Mouse (Mus musculus) mouse embryonic stem cell (cell line): ENCODE results near the gene Ltbp3.

ENCODE experiments used
- in situ Hi-C, 2 experiments: fragments of 300-500 bp; cut with MboI; formaldehyde crosslinking; loops; 1 replicate in 1 of 2; 3 replicates in 1 of 2; pipeline ENCODE4 v1.14.3; 2019 to 2020; ENCODE audit warnings: low sequenced_read_pairs in 2 of 2, low pct_unique_long_range_greater_than_20kb in 1 of 2, mixed read lengths in 1 of 2; ENCODE audit not compliant: unreplicated experiment in 1 of 2

Ltbp3 gene

GRCm38 (mm10) chr19:5782121-5782520 lies 41.4 kb downstream of the Ltbp3 start:
- in situ Hi-C loops: loop anchor here in 1 of 2 experiments (10.0 kb wide), 1 partner anchor 257 kb away; no protein-coding TSS in a partner anchor

GRCm38 (mm10) chr19:5784958-5785577 lies 44.4 kb downstream of the Ltbp3 start:
- in situ Hi-C loops: loop anchor here (5.0 to 10.0 kb wide), 2 partner anchors 92 to 260 kb away; partner anchors contain the start of genes Frmd8 (in 1 of the 2) and Slc25a45 (in 1 of the 2)

GRCm38 (mm10) chr19:5786441-5787114 lies 45.9 kb downstream of the Ltbp3 start:
- in situ Hi-C loops: loop anchor here (5.0 to 10.0 kb wide), 2 partner anchors 91 to 262 kb away; partner anchors contain the start of genes Frmd8 (in 1 of the 2) and Slc25a45 (in 1 of the 2)

GRCm38 (mm10) chr19:5787128-5787635 lies 46.5 kb downstream of the Ltbp3 start:
- in situ Hi-C loops: loop anchor here (5.0 to 10.0 kb wide), 2 partner anchors 90 to 262 kb away; partner anchors contain the start of genes Frmd8 (in 1 of the 2) and Slc25a45 (in 1 of the 2)

- in situ Hi-C loops: loop anchor here (5.0 to 10.0 kb wide), 2 partner anchors 89 to 263 kb away; partner anchors contain the start of genes Frmd8 (in 1 of the 2) and Slc25a45 (in 1 of the 2)
These were observed 47.2 kb downstream of the Ltbp3 start for GRCm38 (mm10) chr19:5787920-5788319.

GRCm38 (mm10) chr19:5788620-5789019 lies 47.9 kb downstream of the Ltbp3 start:
- in situ Hi-C loops: loop anchor here (5.0 to 10.0 kb wide), 2 partner anchors 89 to 264 kb away; partner anchors contain the start of genes Frmd8 (in 1 of the 2) and Slc25a45 (in 1 of the 2)

- in situ Hi-C loops: loop anchor here (5.0 to 10.0 kb wide), 2 partner anchors 88 to 264 kb away; partner anchors contain the start of genes Frmd8 (in 1 of the 2) and Slc25a45 (in 1 of the 2)
These were observed 48.4 kb downstream of the Ltbp3 start for GRCm38 (mm10) chr19:5789066-5789465.

- in situ Hi-C loops: loop anchor here (5.0 to 10.0 kb wide), 3 partner anchors 61 to 86 kb away; partner anchors contain the start of genes Frmd8 (in 1 of the 2) and Slc25a45 (in 1 of the 2)
These were observed 50.6 kb downstream of the Ltbp3 start for GRCm38 (mm10) chr19:5791329-5791728.

GRCm38 (mm10) chr19:5793116-5793515 lies 52.4 kb downstream of the Ltbp3 start:
- in situ Hi-C loops: loop anchor here (5.0 to 10.0 kb wide), 3 partner anchors 59 to 84 kb away; partner anchors contain the start of genes Frmd8 (in 1 of the 2) and Slc25a45 (in 1 of the 2)

GRCm38 (mm10) chr19:5793917-5794770 lies 53.4 kb downstream of the Ltbp3 start:
- in situ Hi-C loops: loop anchor here (5.0 to 10.0 kb wide), 3 partner anchors 58 to 83 kb away; partner anchors contain the start of genes Frmd8 (in 1 of the 2) and Slc25a45 (in 1 of the 2)

GRCm38 (mm10) chr19:5794771-5795576 lies 54.3 kb downstream of the Ltbp3 start:
- in situ Hi-C loops: loop anchor here (5.0 to 10.0 kb wide), 3 partner anchors 57 to 82 kb away; partner anchors contain the start of genes Frmd8 (in 1 of the 2) and Slc25a45 (in 1 of the 2)

- in situ Hi-C loops: loop anchor here in 1 of 2 experiments (10.0 kb wide), 1 partner anchor 59 kb away; no protein-coding TSS in a partner anchor
These were observed 55.2 kb downstream of the Ltbp3 start for GRCm38 (mm10) chr19:5795668-5796572.

- in situ Hi-C loops: loop anchor here in 1 of 2 experiments (10.0 kb wide), 1 partner anchor 58 kb away; no protein-coding TSS in a partner anchor
These were observed 55.9 kb downstream of the Ltbp3 start for GRCm38 (mm10) chr19:5796573-5797111.

- in situ Hi-C loops: loop anchor here in 1 of 2 experiments (10.0 kb wide), 1 partner anchor 57 kb away; no protein-coding TSS in a partner anchor
These were observed 56.8 kb downstream of the Ltbp3 start for GRCm38 (mm10) chr19:5797381-5798111.
